Mouse (Mus musculus) myocyte (in vitro differentiated cells): ENCODE data around the gene Opa3. TPM values are rescaled to one million over a fixed set of nuclear protein-coding genes. Genes with fewer than 3 reads are reported as not detected.
A peak's percentile ranks its signal among the peaks of the same experiment; 100 is the strongest.

Experiments
- H3K27me3 ChIP-seq: one replicate; pipeline ENCODE4 v1.6.1; 2011; ENCODE audit not compliant: control insufficient read depth, insufficient read depth, insufficient read length
- H3K36me3 ChIP-seq: one replicate; pipeline ENCODE4 v1.6.1; 2011; ENCODE audit not compliant: control insufficient read depth, insufficient read depth
- H3K4me2 ChIP-seq: one replicate; pipeline ENCODE4 v1.6.1; 2011; ENCODE audit warnings: low read depth, control low read depth
- H3K4me3 ChIP-seq: one replicate; pipeline ENCODE4 v1.5.1; 2011; ENCODE audit warnings: mild to moderate bottlenecking, control low read depth, moderate library complexity
- H3K79me2 ChIP-seq: one replicate; pipeline ENCODE4 v1.6.1; 2011; ENCODE audit not compliant: control insufficient read depth, insufficient read depth
- H3ac ChIP-seq: one replicate; pipeline ENCODE4 v1.6.1; 2011; ENCODE audit not compliant: control insufficient read depth, insufficient read length
- CEBPB ChIP-seq: IDR thresholded peaks from 2 replicates; pipeline ENCODE4 v1.6.1; 2011; ENCODE audit warnings: mild to moderate bottlenecking, moderate library complexity; ENCODE audit not compliant: poor library complexity, insufficient read depth, severe bottlenecking
- E2F4 ChIP-seq: IDR thresholded peaks from one replicate; pipeline ENCODE4 v1.6.1; 2011; ENCODE audit warnings: mild to moderate bottlenecking, control low read depth, moderate library complexity; ENCODE audit not compliant: insufficient read depth
- MAX ChIP-seq: IDR thresholded peaks from one replicate; pipeline ENCODE4 v1.6.1; 2011; ENCODE audit warnings: low read depth, mild to moderate bottlenecking, control low read depth
- MYOD1 ChIP-seq, 3 experiments: IDR thresholded peaks; one replicate each; pipeline ENCODE4 v1.6.1; 2011; ENCODE audit warnings: control low read depth in 2 of 3, low read depth in 2 of 3, mild to moderate bottlenecking in 2 of 3, moderate library complexity in 1 of 3; ENCODE audit not compliant: insufficient read length in 2 of 3, control insufficient read depth in 1 of 3
- MYOG ChIP-seq, 3 experiments: IDR thresholded peaks; one replicate each; pipeline ENCODE4 v1.6.1; 2011; ENCODE audit warnings: control low read depth in 2 of 3, low read depth in 2 of 3, mild to moderate bottlenecking in 2 of 3; ENCODE audit not compliant: insufficient read length in 2 of 3, control insufficient read depth in 1 of 3, insufficient read depth in 1 of 3
- POLR2A ChIP-seq: IDR thresholded peaks from one replicate; pipeline ENCODE4 v1.6.1; 2011; ENCODE audit warnings: low read depth, mild to moderate bottlenecking, control low read depth, moderate library complexity; ENCODE audit not compliant: insufficient read length
- POLR2AphosphoS2 ChIP-seq: IDR thresholded peaks from one replicate; pipeline ENCODE4 v1.6.1; 2011; ENCODE audit warnings: low read depth, control low read depth; ENCODE audit not compliant: insufficient read length
- REST ChIP-seq: IDR thresholded peaks from one replicate; pipeline ENCODE4 v1.6.1; 2011; ENCODE audit warnings: mild to moderate bottlenecking, control low read depth, moderate library complexity; ENCODE audit not compliant: insufficient read depth, insufficient read length
- SRF ChIP-seq: IDR thresholded peaks from one replicate; pipeline ENCODE4 v1.6.1; 2011; ENCODE audit warnings: low read depth; ENCODE audit not compliant: control insufficient read depth, insufficient read length
- TCF12 ChIP-seq: IDR thresholded peaks from one replicate; pipeline ENCODE4 v1.6.1; 2011; ENCODE audit warnings: mild to moderate bottlenecking, control low read depth; ENCODE audit not compliant: poor library complexity, insufficient read depth, severe bottlenecking
- TCF3 ChIP-seq: IDR thresholded peaks from one replicate; pipeline ENCODE4 v1.6.1; 2011; ENCODE audit warnings: low read depth, control low read depth; ENCODE audit not compliant: insufficient read length
- USF1 ChIP-seq: IDR thresholded peaks from one replicate; pipeline ENCODE4 v1.6.1; 2011; ENCODE audit warnings: low read depth, mild to moderate bottlenecking, control low read depth, moderate library complexity
- polyA plus RNA-seq: library from polyadenylated mRNA; unstranded; fragments of >200 nt; fragmentation: generic; extraction: Trizol; gene quantifications from one replicate; pipeline ENCODE4 v1.2.1, GENCODE M21; 2012; ENCODE audit warnings: missing spikeins

Opa3 gene
- polyA plus RNA-seq, 1 experiment, result 29.8 TPM

- H3K4me3 ChIP-seq, result no peak overlapping the region
- H3K36me3 ChIP-seq, result no peaks in the 10 kb centered on the region
- no peaks in the 10 kb centered on the region for H3K27me3 ChIP-seq
- H3ac ChIP-seq, result no peak overlapping the region
- no peak overlapping the region for H3K4me2 ChIP-seq
- no peak for TF ChIP-seq USF1
- peaks cover 49% of the 10 kb centered on the region for H3K79me2 ChIP-seq
Observed at GRCm38 (mm10) chr7:19236411-19236810, 8.3 kb downstream of the Opa3 start.

DNA sequence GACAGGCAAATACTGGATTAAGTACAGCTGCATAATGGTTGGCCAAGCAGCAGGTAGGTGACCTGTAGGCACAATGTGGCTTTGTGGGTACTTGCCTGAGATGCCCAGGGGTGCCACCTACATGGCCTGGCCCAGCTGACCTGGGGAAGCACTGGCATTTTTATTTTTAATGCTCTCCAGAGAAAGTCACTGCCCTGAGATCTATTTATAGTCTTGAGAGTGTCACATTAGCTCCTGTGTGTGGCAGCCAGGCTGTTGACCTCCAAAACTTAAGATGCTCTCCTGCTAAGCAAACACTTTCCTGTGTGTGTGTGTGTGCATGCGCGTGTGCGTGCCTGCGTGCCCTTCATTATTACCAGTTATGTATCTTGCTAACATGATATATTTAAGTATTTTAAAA is 10.2 kb downstream of the Opa3 start:
- no peaks in the 10 kb centered on the region for H3K27me3 ChIP-seq
- no peak for TF ChIP-seq POLR2A
- TF ChIP-seq POLR2AphosphoS2, result no peak
- no peak for TF ChIP-seq REST
- TF ChIP-seq MYOD1 (IDR thresholded peaks at IDR 0.05; ENCODE audit: control insufficient read depth in 1 of 3, insufficient read length in 2 of 3, low read depth in 2 of 3), result no peak
- no peak for TF ChIP-seq SRF
- TF ChIP-seq MAX, result no peak
- no peak for TF ChIP-seq E2F4
- TF ChIP-seq MYOG (IDR thresholded peaks at IDR 0.05; ENCODE audit: control insufficient read depth in 1 of 3, insufficient read depth in 1 of 3, insufficient read length in 2 of 3, low read depth in 2 of 3), result no peak
- TF ChIP-seq USF1, result no peak
- no peak for TF ChIP-seq TCF3
- no peak for TF ChIP-seq CEBPB
- no peak for TF ChIP-seq TCF12

DNA sequence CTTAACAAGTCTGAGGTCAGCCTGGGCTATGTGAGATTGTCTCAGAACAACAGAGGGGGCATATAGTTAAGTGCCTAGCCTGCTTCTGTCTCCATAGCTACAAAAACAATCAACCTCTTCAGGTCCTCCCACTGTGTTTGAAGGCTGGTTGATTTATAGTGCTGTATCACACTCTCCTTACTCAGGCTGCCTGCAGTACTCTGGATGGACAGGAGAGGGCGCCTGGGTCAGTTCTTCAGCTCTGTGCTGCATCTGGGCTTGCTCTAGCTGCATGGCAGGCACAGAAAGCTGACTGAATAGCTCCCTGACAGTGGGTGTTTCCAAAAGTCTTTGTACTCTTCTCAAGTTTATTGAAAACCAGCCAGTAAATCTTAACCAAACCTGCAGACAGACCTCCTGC is 11.3 kb downstream of the Opa3 start:
- Histone ChIP-seq H3K36me3 (no peaks in the 10 kb centered on the region), H3K27me3 (no peaks in the 10 kb centered on the region), H3K79me2 (peaks cover 38% of the 10 kb centered on the region), H3ac (no peak overlapping the region), H3K4me2 (no peak overlapping the region), H3K4me3 (no peak overlapping the region)
- TF ChIP-seq POLR2A (no peak), USF1 (no peak), CEBPB (no peak)

More for the DNA sequence above, 10.2 kb downstream of the Opa3 start:
- Histone ChIP-seq H3K79me2 (peaks cover 46% of the 10 kb centered on the region), H3K4me3 (no peak overlapping the region), H3K4me2 (no peak overlapping the region), H3K36me3 (no peaks in the 10 kb centered on the region), H3ac (no peak overlapping the region)

DNA sequence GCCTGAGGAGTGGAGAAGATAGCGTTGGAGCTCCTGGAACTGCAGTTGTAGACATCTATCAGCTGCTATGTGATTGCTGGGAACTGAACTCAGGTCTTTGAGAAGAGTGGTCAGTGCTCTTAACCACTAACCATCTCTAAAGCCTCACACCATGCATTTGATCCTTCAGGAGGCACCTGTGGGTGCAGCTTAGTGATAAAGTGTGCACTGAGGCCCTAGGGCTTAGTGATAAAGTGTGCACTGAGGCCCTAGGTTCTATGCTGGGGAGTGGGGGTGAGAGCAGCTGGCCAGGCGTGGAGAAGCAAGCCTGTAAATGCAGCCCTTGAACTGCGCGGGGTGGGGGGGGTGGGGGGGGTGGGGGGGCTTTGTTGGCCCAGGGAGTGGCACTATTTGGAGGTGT is 11.9 kb downstream of the Opa3 start:
- no peaks in the 10 kb centered on the region for H3K36me3 ChIP-seq
- no peaks in the 10 kb centered on the region for H3K27me3 ChIP-seq
- H3K4me3 ChIP-seq, result no peak overlapping the region
- peaks cover 36% of the 10 kb centered on the region for H3K79me2 ChIP-seq
- H3K4me2 ChIP-seq, result peak overlapping the region; percentile 5
- TF ChIP-seq MYOD1 (IDR thresholded peaks at IDR 0.05; ENCODE audit: control insufficient read depth in 1 of 3, insufficient read length in 2 of 3, low read depth in 2 of 3), result no peak
- no peak for TF ChIP-seq POLR2A
- TF ChIP-seq SRF, result no peak
- TF ChIP-seq POLR2AphosphoS2, result no peak
- no peak for TF ChIP-seq REST
- TF ChIP-seq CEBPB, result no peak
- TF ChIP-seq MYOG (IDR thresholded peaks at IDR 0.05; ENCODE audit: control insufficient read depth in 1 of 3, insufficient read depth in 1 of 3, insufficient read length in 2 of 3, low read depth in 2 of 3), result no peak
- no peak for TF ChIP-seq TCF12
- no peak for TF ChIP-seq E2F4
- no peak for TF ChIP-seq USF1
- no peak for TF ChIP-seq TCF3
- no peak for TF ChIP-seq MAX
- no peak overlapping the region for H3ac ChIP-seq

DNA sequence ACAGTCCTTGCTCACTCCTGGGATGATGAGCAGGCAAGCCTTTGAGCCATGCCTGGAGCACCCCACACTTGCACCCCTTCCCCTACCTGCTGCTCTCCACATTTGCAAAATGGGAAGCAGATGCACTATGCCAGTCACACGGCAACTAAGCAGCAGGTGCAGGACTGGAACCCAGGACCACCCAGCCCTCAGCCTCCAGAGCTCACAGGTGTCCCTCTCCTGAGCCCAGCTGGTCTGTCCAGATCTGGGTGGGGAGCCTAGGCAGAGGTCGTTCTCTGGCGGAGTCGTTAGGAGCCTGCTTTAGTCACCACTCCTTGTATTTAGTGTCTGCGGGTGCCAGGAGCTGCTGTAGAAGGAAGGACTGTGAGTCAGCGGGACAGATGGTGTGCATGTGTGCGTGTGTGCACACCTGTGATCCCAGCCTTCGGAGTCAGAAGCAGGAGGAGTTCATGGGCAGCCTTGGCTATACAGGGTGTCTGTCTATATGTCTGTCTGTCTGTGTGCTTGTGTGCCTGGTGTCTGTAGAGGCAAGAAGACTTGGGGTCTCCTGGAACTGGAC is 12.8 kb downstream of the Opa3 start:
- Histone ChIP-seq H3K36me3 (no peaks in the 10 kb centered on the region), H3K4me2 (no peak overlapping the region), H3K27me3 (no peaks in the 10 kb centered on the region), H3ac (no peak overlapping the region), H3K79me2 (peaks cover 26% of the 10 kb centered on the region), H3K4me3 (no peak overlapping the region)
- TF ChIP-seq CEBPB (no peak), MYOG (IDR thresholded peaks at IDR 0.05; ENCODE audit: control insufficient read depth in 1 of 3, insufficient read depth in 1 of 3, insufficient read length in 2 of 3, low read depth in 2 of 3) (peak in 1 of 3 experiments; percentile 63), TCF12 (no peak), REST (no peak), TCF3 (peak; percentile 7), MYOD1 (IDR thresholded peaks at IDR 0.05; ENCODE audit: control insufficient read depth in 1 of 3, insufficient read length in 2 of 3, low read depth in 2 of 3) (peak in 2 of 3 experiments; percentile 0 to 38)
